Mouse (Mus musculus): ENCODE data around the gene Smim10l1. TPM values are rescaled to one million over a fixed set of nuclear protein-coding genes. Genes with fewer than 3 reads are reported as not detected.
A peak's percentile ranks its signal among the peaks of the same experiment; 100 is the strongest.

The Smim10l1 gene
- polyA plus RNA-seq (2016; fragmentation: Nextera tagmentation; extraction: Ambion mirVana), result 51.7 and 64.5 TPM in 2 replicates

- Histone ChIP-seq H3K9me3 (replicated peaks) (no peaks in the 10 kb centered on the region), H3K27ac (peak within 1 kb of the TSS; percentile 99), H3K4me3 (peak within 1 kb of the TSS; percentile 81), H3K4me1 (no peaks in the 10 kb centered on the region), H3K27me3 (ENCODE audit: low read depth, poor library complexity, severe bottlenecking) (no peaks in the 10 kb centered on the region), H3K36me3 (peaks cover 13% of the 10 kb centered on the region)
- DNase-seq (ENCODE audit: low spot score), result no peak
Measured at GRCm38 (mm10) chr6:133104609-133104921, at the start of gene Smim10l1. TSS of gene Smim10l1 (plus strand) at chr6:133104909.

GRCm38 (mm10) chr6:133055716-133056115, 49.0 kb upstream of the Smim10l1 start, which contains the start of gene Tas2r140:
TSS of gene Tas2r140 (minus strand) at chr6:133055816.
- Histone ChIP-seq H3K4me1 (no peaks in the 10 kb centered on the region), H3K36me3 (no peaks in the 10 kb centered on the region), H3K4me3 (no peak within 1 kb of the TSS), H3K27ac (no peak within 1 kb of the TSS), H3K9me3 (replicated peaks) (no peaks in the 10 kb centered on the region), H3K27me3 (ENCODE audit: low read depth, poor library complexity, severe bottlenecking) (no peaks in the 10 kb centered on the region)
- DNase-seq (ENCODE audit: low spot score), result no peak

- Histone ChIP-seq H3K4me1 (no peaks in the 10 kb centered on the region), H3K9me3 (replicated peaks) (no peaks in the 10 kb centered on the region), H3K27ac (no peak overlapping the region), H3K27me3 (ENCODE audit: low read depth, poor library complexity, severe bottlenecking) (no peaks in the 10 kb centered on the region), H3K36me3 (no peaks in the 10 kb centered on the region), H3K4me3 (no peak overlapping the region)
- WGBS, result 86% methylated on average over 8 of the region's 8 CpGs
- no peak for DNase-seq (ENCODE audit: low spot score)
Measured at GRCm38 (mm10) chr6:133092226-133092625, 12.5 kb upstream of the Smim10l1 start.

- Histone ChIP-seq H3K4me1 (no peaks in the 10 kb centered on the region), H3K27me3 (ENCODE audit: low read depth, poor library complexity, severe bottlenecking) (no peaks in the 10 kb centered on the region), H3K36me3 (no peaks in the 10 kb centered on the region), H3K9me3 (replicated peaks) (no peaks in the 10 kb centered on the region), H3K4me3 (no peak overlapping the region), H3K27ac (no peak overlapping the region)
- no peak for DNase-seq (ENCODE audit: low spot score)
- 67% methylated on average over 1 of the region's 1 CpGs for WGBS
Measured at GRCm38 (mm10) chr6:133102430-133102829, 2.3 kb upstream of the Smim10l1 start.

GRCm38 (mm10) chr6:133104922-133105859, 482 bp downstream of the Smim10l1 start:
- 2% methylated on average over 62 of the region's 62 CpGs for WGBS
- H3K27me3 ChIP-seq (ENCODE audit: low read depth, poor library complexity, severe bottlenecking), result no peaks in the 10 kb centered on the region
- H3K4me1 ChIP-seq, result no peaks in the 10 kb centered on the region
- peak overlapping the region; percentile 99 for H3K27ac ChIP-seq
- peak; percentile 88 for DNase-seq (ENCODE audit: low spot score)
- peaks cover 13% of the 10 kb centered on the region for H3K36me3 ChIP-seq
- H3K4me3 ChIP-seq, result peak overlapping the region; percentile 81
- no peaks in the 10 kb centered on the region for H3K9me3 ChIP-seq (replicated peaks)

Other genes starting within 250 kb of the Smim10l1 start
- not detected in 2 replicates for gene Tas2r116, start 249.5 kb upstream of the Smim10l1 start, polyA plus RNA-seq (2016; fragmentation: Nextera tagmentation; extraction: Ambion mirVana)
- not detected in 2 replicates for gene Tas2r110, start 236.9 kb upstream of the Smim10l1 start, polyA plus RNA-seq (2016; fragmentation: Nextera tagmentation; extraction: Ambion mirVana)
- not detected in 2 replicates for gene Tas2r113, start 211.9 kb upstream of the Smim10l1 start, polyA plus RNA-seq (2016; fragmentation: Nextera tagmentation; extraction: Ambion mirVana)
- gene Tas2r125, start 195.3 kb upstream of the Smim10l1 start, polyA plus RNA-seq (2016; fragmentation: Nextera tagmentation; extraction: Ambion mirVana), result not detected in 2 replicates
- gene Tas2r129, start 153.8 kb upstream of the Smim10l1 start, polyA plus RNA-seq (2016; fragmentation: Nextera tagmentation; extraction: Ambion mirVana), result not detected in 2 replicates
- not detected in 2 replicates for gene Tas2r131, start 147.0 kb upstream of the Smim10l1 start, polyA plus RNA-seq (2016; fragmentation: Nextera tagmentation; extraction: Ambion mirVana)
- not detected in 2 replicates for gene Tas2r109, start 123.9 kb upstream of the Smim10l1 start, polyA plus RNA-seq (2016; fragmentation: Nextera tagmentation; extraction: Ambion mirVana)
- gene Tas2r103, start 67.8 kb upstream of the Smim10l1 start, polyA plus RNA-seq (2016; fragmentation: Nextera tagmentation; extraction: Ambion mirVana), result not detected in 2 replicates
- not detected in 2 replicates for gene Tas2r140, start 49.1 kb upstream of the Smim10l1 start, polyA plus RNA-seq (2016; fragmentation: Nextera tagmentation; extraction: Ambion mirVana)
- gene 5530400C23Rik, start 187.3 kb downstream of the Smim10l1 start, polyA plus RNA-seq (2016; fragmentation: Nextera tagmentation; extraction: Ambion mirVana), result not detected in 2 replicates

Data from limb, embryonic 10.5 days (tissue).